ENCODE assay signal across 10 mouse cellular contexts in the genomic region with DNA sequence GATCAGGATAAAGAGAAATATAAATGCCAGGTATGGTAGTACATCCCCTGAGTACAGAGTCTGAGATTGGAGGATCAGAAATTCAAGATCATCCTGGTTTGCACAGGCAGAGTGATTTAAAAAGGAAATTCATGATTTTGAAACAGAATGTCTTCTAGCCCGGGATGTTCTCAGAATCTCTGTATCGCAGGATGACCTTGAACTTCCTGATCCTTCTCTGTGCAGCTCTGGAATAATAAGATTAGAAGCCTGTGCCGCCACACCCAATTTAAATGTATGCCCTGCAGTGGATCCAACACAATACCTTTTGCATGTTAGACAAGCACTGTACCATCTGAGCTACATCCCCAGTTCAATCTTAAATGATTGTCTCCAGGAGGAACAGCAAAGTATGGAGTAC. TPM values are rescaled to one million over a fixed set of nuclear protein-coding genes. Genes with fewer than 3 reads are reported as not detected.
DNase-seq lines count a peak whose midpoint lies in the region; ATAC-seq lines count a peak whose summit lies in the region.
"Had no signal": no experiment of that assay in that cellular context is flagged by ENCODE, and none has a peak within 500 bp of the region (broad histone marks: within the 10 kb centered on the region; RNA-seq: fewer than 3 reads in every experiment).

No protein-coding gene starts in this region.

- 79% methylated on average over 3 of the region's 3 CpGs for WGBS in kidney, embryonic 14.5 days
- 86% methylated on average over 3 of the region's 3 CpGs for WGBS in hindbrain, embryonic 11.5 days
- WGBS in midbrain, embryonic 15.5 days = 54% methylated on average over 3 of the region's 3 CpGs

- H3K36me3 ChIP-seq in kidney, embryonic 14.5 days (ENCODE audit: control insufficient read depth, insufficient read depth, low read length) = no peaks in the 10 kb centered on the region
- H3K36me3 ChIP-seq in hindbrain, embryonic 11.5 days (ENCODE audit: control insufficient read depth, insufficient read depth, low read length) = no peaks in the 10 kb centered on the region
- H3K36me3 ChIP-seq in midbrain, embryonic 15.5 days (replicated peaks) = no peaks in the 10 kb centered on the region

- no peaks in the 10 kb centered on the region for H3K27me3 ChIP-seq in kidney, embryonic 14.5 days (ENCODE audit: control insufficient read depth, insufficient read depth, low read length)
- no peaks in the 10 kb centered on the region for H3K27me3 ChIP-seq in hindbrain, embryonic 11.5 days (ENCODE audit: control insufficient read depth, insufficient read depth, low read length)
- H3K27me3 ChIP-seq in midbrain, embryonic 15.5 days (replicated peaks) = no peaks in the 10 kb centered on the region

- no peak overlapping the region for H3K9ac ChIP-seq in kidney, embryonic 14.5 days (ENCODE audit: low read depth, low read length)
- no peak overlapping the region for H3K9ac ChIP-seq in hindbrain, embryonic 11.5 days (ENCODE audit: low read depth, low read length)
- peak overlapping the region; percentile 41; the same call in 1 of the 2 replicates for H3K9ac ChIP-seq in midbrain, embryonic 15.5 days

- H3K4me3 ChIP-seq in kidney, embryonic 14.5 days (ENCODE audit: low read length) = no peak overlapping the region
- H3K4me3 ChIP-seq in hindbrain, embryonic 11.5 days (ENCODE audit: low read depth, low read length) = no peak overlapping the region
- peak overlapping the region; percentile 48; the same call in 1 of the 2 replicates for H3K4me3 ChIP-seq in midbrain, embryonic 15.5 days

- H3K4me2 ChIP-seq in kidney, embryonic 14.5 days (replicated peaks; ENCODE audit: low read depth, low read length) = peak overlapping the region; percentile 40; the same call in 1 of the 2 replicates
- H3K4me2 ChIP-seq in hindbrain, embryonic 11.5 days (replicated peaks; ENCODE audit: low read depth, low read length) = peak overlapping the region; percentile 37; the same call in 1 of the 2 replicates
- H3K4me2 ChIP-seq in midbrain, embryonic 15.5 days = peak overlapping the region; percentile 53

- no peaks in the 10 kb centered on the region for H3K4me1 ChIP-seq in kidney, embryonic 14.5 days (ENCODE audit: control insufficient read depth, insufficient read depth, low read length)
- no peaks in the 10 kb centered on the region for H3K4me1 ChIP-seq in hindbrain, embryonic 11.5 days (replicated peaks; ENCODE audit: control insufficient read depth, insufficient read depth, low read length)
- H3K4me1 ChIP-seq in midbrain, embryonic 15.5 days = no peaks in the 10 kb centered on the region

- H3K27ac ChIP-seq in kidney, embryonic 14.5 days (ENCODE audit: low read depth, low read length) = no peak overlapping the region
- H3K27ac ChIP-seq in hindbrain, embryonic 11.5 days (ENCODE audit: low read depth, low read length) = no peak overlapping the region
- H3K27ac ChIP-seq in midbrain, embryonic 15.5 days = peak overlapping the region; percentile 90; the same call in 1 of the 2 replicates

- ATAC-seq in kidney, embryonic 14.5 days (ENCODE audit: low FRiP score, low TSS enrichment) = no peak
- ATAC-seq in hindbrain, embryonic 11.5 days (ENCODE audit: low FRiP score) = no peak
- ATAC-seq in midbrain, embryonic 15.5 days (replicated peaks) = no peak

- DNase-seq in kidney, postnatal 36 days = no peak
- peak; percentile 31 for DNase-seq in MEL-GATA-1-ER (ENCODE audit: extremely low read depth, low read depth)
- no peak for DNase-seq in hindbrain, embryonic 11.5 days (ENCODE audit: low spot score)
- DNase-seq in urinary bladder, postnatal 25 days (ENCODE audit: low spot score) = no peak
- no peak for DNase-seq in cerebellum, postnatal 36 days
- DNase-seq in lung, adult 18-20 months = no peak
- DNase-seq: kidney, adult 11 months; retina, postnatal 1 day had no signal

- no peaks in the 10 kb centered on the region for H3K9me3 ChIP-seq in kidney, embryonic 14.5 days (ENCODE audit: control insufficient read depth, low read length)
- no peaks in the 10 kb centered on the region for H3K9me3 ChIP-seq in hindbrain, embryonic 11.5 days (ENCODE audit: control insufficient read depth, low read length)
- H3K9me3 ChIP-seq in midbrain, embryonic 15.5 days = no peaks in the 10 kb centered on the region

RNA-seq across cellular contexts. Expression of a gene that starts 1.7 kb away (rescaled TPM):
- 20.2 and 31.3 TPM in 2 replicates for polyA plus RNA-seq in kidney, embryonic 14.5 days (2014; fragmentation: Nextera tagmentation; extraction: Ambion mirVana)
- 48.7 and 50.3 TPM in 2 replicates for polyA plus RNA-seq in hindbrain, embryonic 11.5 days (2014; fragmentation: Nextera tagmentation; extraction: Ambion mirVana)
- polyA plus RNA-seq in midbrain, embryonic 15.5 days (2015; fragmentation: Nextera tagmentation; extraction: Ambion mirVana) = 86.0 and 97.9 TPM in 2 replicates

RNA-seq across cellular contexts. Expression of a gene that starts 27.2 kb away (rescaled TPM):
- 16.4 and 18.2 TPM in 2 replicates for polyA plus RNA-seq in kidney, embryonic 14.5 days (2014; fragmentation: Nextera tagmentation; extraction: Ambion mirVana)
- 8.0 and 9.3 TPM in 2 replicates for polyA plus RNA-seq in hindbrain, embryonic 11.5 days (2014; fragmentation: Nextera tagmentation; extraction: Ambion mirVana)
- polyA plus RNA-seq in midbrain, embryonic 15.5 days (2015; fragmentation: Nextera tagmentation; extraction: Ambion mirVana) = 15.7 and 16.2 TPM in 2 replicates
